Mouse (Mus musculus) brain, adult 2 months (tissue): ENCODE measurements around the gene Mcrip2.
A peak's percentile ranks its signal among the peaks of the same experiment; 100 is the strongest.
"Not testable (repeated sequence)": the region's sequence is repeated elsewhere in the genome, so short reads cannot be mapped to it uniquely, and the experiment has no call there.

Source experiments
- DNase-seq: peaks from one replicate; pipeline ENCODE4 v3.0.0; 2011; ENCODE audit warnings: low read depth, low spot score

Mcrip2 gene

DNA sequence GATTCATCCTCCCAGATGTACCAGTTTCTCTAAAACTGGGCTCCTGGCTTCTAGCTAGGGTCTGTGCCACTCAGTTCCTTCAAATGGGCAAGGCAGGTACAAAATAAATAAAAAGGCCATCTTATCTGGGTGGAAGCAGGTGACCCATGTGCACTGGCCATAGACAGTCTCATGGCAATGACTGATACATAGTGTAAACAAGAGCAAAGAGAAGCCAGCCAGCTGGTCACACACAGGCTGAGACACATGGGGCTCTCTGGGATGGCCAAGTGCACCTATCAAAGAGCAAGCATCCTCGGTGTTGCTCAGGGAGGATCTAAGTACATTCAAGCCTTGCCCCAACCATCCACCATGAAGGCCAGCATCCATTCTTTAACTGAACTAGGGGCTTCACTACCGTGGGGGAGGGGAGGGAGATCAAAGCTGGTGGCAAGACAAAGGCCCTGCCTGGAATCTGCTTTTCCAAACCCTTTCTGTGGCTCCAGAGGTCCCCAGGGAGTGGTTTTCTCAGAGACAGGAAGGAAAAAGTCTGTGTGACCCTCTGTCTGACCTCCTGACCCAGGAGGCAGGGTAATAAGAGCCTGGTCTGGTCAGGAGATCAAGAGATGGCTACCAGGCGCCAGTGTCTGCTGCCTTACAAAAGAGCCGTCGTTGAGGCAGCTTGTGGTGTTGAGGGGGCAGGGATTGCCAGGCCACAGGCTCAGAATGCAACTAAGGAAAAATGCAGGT lies 12.5 kb upstream of the Mcrip2 start:
- no peak for DNase-seq

DNA sequence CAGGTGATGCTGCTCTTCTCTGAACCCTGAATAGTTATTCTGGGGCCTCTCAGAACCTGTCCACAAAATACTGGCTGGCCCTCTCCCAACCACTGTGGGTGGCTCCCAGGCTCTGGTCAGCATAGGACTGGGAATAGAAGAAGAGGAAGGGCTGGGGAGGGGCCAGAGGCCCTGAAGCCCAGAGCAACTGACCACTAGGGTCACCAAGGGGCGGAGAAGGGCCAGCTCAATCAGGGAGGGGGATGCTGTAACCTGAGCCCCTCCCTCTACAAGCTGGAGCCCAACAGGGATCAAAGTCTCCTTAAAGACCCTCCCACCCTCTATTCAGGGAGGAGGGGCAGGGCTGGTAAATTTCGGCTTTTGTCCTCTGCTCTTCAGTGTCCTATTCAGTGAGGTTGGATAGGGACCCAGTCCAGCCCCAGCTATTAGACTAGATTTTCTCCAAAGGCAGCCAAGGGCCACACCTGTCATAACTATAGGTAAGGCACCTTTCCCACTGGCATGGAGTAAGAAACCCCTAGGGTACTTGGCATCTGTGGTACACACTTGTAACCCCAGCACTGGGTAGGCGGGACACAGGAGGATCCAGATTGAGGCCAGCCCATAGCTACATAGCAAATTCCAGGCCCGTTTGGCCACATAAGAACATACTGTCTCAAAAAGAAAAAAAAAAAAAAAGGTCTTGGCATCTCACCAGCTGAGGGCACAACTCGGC lies 11.8 kb upstream of the Mcrip2 start, which contains the start of gene Wfikkn1:
Gene Wfikkn1 (minus strand): TSS at position 663 of the 715 bp plus-strand sequence.
- peak; percentile 48 for DNase-seq

DNA sequence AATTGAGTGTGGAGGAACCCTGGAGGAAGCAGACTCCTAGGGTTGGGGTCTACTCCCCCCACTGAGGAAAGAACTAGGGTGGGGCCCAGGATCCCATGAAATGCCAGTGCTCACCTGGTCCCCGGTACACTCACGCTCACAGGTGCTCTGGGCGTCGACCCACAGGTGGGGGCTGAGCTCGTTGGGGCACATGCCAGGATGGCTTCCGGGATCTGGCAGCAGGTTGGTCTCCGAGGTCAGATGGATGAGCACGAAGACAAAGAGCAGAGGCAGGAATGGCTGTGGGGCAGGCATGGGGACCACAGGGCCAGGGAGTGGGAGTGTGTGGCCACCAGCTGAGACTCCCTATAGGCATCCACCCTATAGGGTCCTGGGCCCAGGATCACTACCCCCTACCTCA lies 11.2 kb upstream of the Mcrip2 start:
- DNase-seq = no peak

DNA sequence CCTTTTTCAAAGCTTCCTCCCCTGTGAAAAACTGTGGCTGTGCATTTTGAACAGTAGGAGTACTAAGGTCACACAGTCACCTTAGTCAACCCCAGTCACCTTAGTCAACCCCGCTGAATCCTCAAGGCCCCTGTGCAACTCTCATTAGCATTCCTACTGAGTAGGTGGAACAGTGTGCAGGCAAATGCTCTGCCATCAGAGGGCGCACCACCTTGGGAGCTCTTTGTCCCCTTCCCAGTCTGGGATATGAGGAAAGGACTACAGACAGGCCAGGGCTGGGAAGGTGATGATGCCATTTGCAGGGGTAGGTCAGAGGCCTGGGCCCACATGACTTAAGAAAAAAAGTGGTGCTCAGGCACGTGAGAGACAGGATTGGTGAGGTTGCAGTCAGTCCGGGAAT lies 10.7 kb upstream of the Mcrip2 start:
- DNase-seq = peak; percentile 65

DNA sequence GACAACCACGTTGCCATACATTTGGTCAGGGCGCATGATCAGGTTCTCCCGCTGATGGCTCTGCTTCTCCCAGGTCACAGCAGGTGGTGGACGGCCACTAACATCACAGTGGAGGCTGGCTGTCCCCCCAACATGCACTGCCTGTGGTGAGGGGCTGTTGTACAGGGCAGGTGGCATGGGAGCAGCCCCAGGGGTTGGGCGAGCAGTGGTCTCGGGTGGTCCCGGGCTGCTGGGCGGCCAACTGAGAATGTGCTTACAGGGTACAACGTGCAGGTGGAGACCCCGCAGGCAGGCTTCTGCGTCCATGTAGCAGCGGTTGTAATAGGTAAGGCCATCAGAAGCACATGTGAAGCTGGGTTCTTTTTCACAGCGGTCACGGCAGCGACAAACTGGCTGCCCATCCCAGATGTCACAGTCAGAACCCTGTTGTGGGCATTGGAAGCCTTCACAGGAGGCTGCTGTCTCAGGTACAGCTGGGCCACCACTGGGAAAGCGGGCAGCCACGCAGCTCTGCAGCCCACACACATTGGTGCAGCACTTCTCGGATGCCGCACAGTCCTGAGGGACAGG lies 10.1 kb upstream of the Mcrip2 start:
- DNase-seq = no peak

DNA sequence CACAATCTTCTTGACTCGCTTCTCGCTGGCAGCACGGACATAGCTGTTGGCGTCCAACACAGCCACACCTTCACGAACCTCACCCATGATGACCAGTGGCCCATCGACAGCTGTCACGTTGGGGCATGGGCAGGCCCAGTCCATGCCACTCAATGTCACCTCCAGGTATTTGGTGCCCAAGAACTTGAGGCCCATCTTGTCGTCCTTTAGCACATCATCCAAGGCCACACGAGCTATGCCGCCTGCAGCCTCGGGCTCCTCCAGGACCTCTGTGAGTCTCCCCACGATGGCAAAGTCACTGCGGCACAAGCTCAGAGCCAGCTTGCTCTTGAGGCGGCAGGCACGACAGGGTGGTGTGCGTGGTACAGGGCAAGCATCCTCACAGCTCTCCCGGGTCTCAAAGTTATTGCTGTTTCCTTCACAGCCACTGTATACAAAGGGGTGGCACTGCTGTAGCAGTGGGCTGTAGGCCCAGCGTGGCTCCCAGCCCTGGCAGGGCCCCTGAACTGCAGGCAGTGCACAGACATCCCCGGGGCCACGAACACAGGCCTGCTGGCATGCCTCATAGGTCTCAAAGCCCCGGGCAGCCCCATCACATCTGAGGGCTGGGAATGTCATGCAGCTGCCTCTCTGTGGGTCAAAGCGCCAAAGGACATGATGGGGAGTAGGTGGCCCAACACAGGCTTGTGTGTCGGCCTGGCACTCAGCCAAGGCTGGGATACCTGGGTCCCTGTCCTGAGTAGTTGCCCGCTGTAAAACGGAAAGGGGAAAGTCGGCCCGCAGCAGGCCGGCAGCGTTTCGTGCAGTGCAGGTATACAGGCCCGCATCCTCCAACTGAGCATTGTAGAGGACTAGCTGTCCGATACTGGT lies 9.4 kb upstream of the Mcrip2 start:
- no peak for DNase-seq

DNA sequence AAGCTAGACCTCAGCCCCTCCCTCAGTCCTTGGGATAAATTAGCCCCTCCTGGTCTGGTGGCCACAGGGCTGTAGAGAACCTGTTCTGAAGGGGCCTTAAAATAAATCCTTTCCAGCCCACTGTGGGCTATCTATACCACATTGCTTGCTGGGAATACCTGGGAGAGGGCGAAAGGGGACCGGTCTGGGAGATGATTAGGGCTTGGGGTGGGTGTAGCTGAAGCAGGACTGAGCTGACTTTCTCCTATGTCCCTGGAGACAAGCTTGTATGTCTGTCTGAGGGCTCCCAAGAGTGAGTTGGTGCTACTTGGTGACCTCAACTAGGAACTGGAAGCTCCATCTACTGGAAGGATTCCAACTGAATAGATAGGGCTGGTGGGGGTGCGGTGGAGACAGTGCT lies 8.5 kb upstream of the Mcrip2 start:
- DNase-seq = no peak

DNA sequence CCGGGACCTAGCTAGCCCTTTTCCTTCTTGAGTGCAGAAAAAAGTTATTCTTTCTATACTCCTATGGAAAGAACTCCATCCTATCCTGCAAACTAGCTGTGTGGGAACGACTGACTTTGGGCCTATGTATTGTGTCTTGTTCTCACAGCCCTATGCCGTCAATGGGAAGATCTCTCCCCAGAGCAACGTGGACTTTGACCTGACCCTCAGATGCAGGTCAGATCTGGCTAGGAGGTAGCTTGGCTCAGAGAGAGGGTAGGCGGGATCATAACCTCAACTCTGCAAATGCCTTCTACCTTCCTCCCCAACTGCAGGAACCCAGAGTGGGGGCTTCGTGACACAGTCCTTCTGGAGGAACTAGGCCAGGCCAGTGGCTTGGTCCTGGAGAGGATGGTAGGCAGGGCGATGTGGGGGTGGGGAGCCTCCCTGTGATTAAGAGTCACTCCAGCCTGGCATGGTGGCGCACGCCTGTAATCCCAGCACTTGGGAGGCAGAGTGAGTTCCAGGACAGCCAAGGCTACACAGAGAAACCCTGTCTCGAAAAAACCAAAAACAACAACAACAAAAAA lies 7.9 kb upstream of the Mcrip2 start:
- DNase-seq = no peak

DNA sequence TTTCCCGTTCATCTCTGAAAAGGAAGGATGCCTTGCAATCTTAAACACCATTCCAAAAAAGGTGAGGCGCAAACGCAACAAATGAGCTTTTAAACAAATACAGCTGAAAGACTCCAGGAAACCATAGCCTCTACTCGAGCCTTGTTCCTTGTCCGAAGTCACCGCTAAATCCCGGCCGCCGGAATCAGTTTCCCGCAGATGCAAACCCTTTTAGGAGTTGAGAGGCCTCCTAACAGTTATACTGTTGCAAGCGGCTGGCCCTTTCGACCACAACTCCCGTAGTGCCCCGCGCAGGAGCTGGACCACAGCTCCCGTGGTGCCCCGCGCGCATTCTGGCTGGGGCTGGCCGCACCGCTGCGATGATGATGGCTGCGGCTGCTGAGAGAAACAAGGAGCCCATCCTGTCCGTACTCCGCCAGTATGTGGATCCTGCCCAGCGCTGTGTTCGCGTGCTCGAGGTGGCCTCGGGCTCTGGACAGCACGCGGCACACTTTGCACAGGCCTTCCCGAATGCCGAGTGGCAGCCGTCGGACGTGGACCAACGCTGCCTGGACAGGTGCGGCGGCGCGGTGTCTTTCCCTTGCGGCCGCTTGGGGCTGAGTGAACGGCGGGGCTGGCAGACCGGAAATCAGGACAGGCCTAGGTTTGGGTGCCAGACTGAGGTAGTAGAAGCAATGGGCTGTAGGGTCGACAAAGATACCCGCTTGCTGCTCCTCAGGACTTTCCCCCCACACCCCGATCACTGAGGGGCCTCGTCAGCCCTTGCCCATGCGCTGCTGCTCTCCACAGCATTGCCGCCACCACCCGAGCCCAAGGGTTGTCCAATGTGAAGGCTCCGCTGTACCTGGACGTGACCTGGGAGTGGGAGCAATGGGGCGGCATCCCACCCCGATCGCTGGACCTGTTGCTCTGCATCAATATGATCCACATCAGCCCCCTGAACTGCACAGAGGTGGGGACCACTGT lies 6.9 kb upstream of the Mcrip2 start:
- DNase-seq = peak; percentile 96

DNA sequence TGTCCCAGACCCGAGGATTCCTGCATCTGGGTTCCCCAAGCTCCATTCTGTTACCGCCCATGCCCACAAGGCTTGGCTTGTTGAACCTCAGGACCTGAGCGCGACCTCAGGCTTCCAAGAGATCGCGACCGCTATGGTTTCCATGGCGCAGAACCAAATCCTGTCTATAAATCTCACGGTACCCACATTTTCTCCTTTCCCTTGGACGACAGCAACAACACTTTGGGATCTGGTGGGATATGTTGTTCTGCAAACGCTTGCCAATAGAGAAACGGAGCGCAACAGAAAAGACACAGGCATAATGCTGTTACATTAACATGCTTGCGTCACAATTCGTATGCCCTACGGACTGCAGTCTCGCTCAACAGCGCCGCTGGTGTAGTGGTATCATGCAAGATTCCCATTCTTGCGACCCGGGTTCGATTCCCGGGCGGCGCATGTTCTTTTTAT lies 6.2 kb upstream of the Mcrip2 start, which contains the start of gene Mettl26:
Gene Mettl26 (plus strand): TSS at position 354 of the 450 bp plus-strand sequence.
- peak; percentile 95 for DNase-seq

DNA sequence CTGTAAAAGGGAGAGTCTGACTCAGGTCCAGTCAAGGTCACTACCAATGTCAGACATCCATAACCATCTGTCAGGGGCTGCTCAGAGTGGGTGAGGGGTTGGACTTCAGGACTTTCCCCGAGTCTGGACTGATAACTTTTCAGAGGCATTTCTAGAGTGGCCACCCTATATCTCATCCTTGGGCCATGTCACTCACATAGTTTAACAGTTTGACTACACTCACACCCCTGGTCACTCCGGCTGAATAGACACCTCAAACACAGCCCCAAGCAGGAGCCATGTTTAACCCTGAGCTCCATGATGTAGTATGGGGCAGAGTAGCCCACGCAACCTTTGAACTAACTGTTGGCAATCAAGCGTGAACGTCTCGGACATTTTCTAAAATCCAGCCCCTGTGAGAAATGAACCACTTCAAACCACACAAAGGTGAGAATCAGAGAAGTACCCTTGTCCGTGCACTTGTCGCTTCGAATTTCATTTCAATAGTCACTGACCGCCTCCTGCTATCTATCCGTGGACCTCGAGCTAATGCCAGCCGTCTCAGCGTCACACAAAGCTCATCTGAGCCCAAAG lies 5.7 kb upstream of the Mcrip2 start:
- DNase-seq = no peak

DNA sequence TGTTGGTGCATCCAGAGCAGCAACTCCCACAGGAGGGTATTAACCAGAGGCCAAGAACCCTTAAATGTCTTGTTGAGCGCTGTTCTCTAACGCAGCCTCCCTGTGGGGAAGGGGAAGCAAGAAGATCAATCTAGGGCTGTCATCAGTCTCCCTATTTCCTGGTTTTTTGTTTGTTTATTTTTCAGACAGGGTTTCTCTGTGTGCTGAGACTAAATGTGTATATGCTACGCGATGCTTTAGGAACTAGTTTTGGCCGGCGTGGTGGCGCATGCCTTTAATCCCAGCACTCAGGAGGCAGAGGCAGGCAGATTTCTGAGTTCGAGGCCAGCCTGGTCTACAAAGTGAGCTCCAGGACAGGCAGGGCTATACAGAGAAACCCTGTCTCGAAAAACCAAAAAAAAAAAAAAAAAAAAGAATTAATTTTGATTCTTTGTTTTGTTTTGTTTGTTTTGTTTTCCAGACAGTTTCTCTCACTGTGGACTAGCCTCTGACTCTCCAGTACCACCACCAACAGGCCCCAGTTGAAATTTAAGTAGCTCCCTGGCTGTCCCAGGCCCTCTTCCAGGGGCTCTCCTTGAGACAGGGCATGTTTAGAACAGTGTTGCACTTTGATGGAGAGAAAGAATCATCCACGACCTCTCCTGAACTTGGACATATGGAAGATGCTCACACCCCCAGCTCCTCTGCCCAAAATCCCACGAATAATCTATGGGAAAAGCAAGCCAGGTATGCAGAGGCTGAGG lies 5.0 kb upstream of the Mcrip2 start:
- DNase-seq = no peak

DNA sequence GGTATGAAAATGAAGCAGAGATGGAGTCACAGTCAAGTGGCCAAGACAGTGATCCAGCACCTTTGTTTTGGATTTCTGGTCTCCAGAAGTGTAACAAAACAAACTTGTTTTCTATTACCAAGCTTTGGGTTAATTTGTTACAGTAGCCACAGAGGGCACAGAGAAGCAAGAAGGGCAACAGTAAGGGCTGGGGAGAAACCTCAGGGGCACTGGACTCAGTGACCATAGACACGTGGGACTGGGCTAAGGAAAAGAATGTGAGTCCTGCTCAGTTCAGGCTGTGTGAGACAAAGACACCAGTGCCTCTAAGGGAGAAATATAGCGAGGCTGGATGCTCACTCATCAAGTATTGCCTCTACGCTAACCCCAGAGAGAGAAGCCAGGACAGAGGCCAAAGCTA lies 4.1 kb upstream of the Mcrip2 start:
- DNase-seq = no peak

DNA sequence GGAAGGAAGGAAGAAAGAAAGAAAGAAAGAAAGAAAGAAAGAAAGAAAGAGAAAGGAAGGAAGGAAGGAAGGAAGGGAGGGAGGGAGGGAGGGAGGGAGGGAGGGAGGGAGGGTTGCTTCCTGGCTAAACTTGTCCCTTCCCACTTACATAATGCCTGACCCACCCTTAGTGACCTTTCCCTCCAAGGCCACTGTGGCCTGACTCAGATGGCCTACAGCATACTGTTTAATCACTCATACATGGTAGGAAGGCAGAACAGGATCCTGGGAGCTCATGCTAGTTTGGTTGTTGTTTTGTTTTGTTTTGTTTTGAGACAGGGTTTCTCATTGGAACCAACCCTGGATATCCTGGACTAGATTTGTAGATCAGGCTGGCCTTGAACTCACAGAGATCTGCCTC lies 3.0 kb upstream of the Mcrip2 start:
- DNase-seq = not testable (repeated sequence)

DNA sequence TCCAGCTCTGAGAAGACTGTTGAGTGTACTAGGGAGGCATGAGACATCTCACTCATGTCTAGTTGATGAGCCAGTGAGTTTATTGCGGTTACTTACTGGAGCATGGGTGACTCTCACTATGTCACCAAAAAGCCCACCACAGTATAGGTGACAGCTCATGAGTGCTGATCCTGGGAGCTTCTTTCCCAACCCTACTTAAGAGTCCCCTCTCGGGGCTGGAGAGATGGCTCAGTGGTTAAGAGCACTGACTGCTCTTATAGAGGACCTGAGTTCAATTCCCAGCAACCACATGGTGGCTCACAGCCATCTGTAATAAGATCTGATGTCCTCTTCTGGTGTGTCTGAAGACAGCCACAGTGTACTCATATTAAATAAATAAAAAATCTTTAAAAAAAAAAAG lies 1.4 kb upstream of the Mcrip2 start:
- no peak for DNase-seq

DNA sequence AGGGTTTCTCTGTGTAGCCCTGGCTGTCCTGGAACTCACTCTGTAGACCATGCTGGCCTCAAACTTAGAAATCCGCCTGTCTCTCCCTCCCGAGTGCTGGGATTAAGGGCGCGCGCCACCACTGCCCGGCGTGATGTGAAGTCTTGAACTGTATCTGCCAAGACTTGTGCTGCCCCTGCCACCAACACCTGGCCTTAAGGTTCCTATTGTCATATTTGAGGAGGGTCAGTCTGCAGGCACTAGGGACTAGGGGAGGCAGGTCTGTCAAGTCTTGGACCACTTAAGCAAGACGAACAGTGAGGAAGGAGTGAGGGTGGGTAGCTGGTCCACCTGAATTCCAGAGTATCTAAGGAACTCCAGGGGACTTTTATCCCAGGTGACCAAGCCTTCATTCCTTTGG lies 934 bp upstream of the Mcrip2 start:
- no peak for DNase-seq

DNA sequence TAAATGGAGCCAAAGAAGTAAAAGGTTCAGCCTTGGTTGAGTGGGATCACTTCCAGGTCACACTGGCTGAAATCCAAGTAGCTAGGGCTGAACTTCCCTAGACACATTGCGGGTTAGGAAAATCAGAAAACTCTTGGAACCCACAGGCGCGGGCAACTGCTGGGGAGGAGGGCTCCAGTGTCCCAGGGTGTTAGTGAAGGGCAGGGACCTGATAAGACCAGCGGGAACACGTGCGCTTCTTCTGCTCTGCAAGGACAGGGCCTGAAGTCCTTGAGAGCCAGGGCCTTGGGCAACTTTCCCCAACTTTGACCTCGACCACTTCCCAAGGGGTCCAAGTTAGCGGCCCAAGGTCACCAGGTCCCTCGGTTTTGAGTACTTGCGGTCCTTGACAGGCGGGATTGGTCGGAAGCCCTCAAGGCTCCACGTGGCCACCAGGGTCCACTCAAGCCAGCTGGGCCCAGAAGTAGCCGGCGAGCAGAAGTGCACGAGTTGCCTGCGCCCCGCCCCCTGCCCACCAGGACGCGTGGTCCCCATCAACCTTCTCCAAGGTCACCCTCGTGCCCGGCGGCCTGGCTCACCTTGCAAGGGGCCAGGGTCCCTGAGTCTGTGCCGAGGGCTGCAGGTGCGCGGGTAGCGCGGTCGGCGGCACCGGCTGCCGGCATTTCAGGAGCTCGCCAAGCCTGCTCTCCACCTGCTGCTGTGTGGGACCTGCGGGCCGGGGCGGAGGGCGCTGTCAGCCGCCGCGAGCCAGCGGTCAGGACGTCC lies 546 bp downstream of the Mcrip2 start:
- DNase-seq = peak; percentile 45

DNA sequence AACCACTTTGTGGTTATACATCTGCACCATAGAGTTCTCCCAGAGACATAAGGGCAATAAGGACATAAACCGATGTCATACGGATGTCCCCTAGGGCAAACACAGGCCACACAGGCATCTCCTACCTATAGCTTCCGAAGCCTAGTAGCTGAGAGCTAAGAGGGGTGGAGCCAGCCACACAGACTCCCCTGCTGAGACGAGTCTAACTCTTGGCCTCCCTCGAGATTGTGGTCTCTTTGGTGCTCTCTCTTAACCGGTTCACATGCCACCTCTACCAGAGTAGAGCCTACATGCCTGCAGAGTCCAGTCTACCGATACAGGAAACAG lies 1.1 kb downstream of the Mcrip2 start:
- DNase-seq = no peak

DNA sequence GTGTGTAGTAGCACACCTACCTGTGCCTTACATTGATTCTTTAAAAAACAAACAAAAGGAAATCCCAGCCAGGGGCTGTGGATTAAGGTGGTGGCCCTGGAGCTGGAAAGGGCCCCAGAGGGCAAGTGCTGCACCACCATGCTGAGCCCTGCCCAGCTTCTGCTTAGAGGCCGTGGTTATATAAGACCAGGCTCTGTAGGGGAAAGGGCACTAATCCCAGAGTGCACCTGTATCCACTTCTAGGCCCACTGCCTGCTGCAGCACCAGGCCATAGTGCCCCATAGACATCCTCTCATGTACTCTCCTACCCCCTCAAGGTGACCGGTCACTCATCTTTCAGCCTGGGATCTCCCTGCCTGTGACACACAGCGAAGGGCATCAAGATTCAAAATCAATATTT lies 2.4 kb downstream of the Mcrip2 start:
- DNase-seq = no peak
